Mouse (Mus musculus): ENCODE measurements around the gene Tmem213.

- no peak for TF ChIP-seq GATA2 (IDR thresholded peaks at IDR 0.05; ENCODE audit: borderline replicate concordance, low read depth, low read length)
- no peak for TF ChIP-seq CTCF (IDR thresholded peaks at IDR 0.05; ENCODE audit: low read depth, low read length)
- no peak for TF ChIP-seq GATA1 (IDR thresholded peaks at IDR 0.05; ENCODE audit: borderline replicate concordance, low read length)
Measured at GRCm38 (mm10) chr6:38139086-38139485, 30.0 kb downstream of the Tmem213 start.
